Mouse (Mus musculus) stomach, embryonic 15.5 days (tissue): Measurements from ENCODE around the gene Cir1. TPM values are rescaled to one million over a fixed set of nuclear protein-coding genes. Genes with fewer than 3 reads are reported as not detected.

Experiments
- polyA plus RNA-seq: library from polyadenylated mRNA; unstranded; fragments of >200 nt; fragmentation: Nextera tagmentation; extraction: Ambion mirVana; gene quantifications from 2 replicates; pipeline ENCODE4 v1.2.1, GENCODE M21; 2015

Gene Cir1
- polyA plus RNA-seq, 1 experiment from 2014 or later = 24.6 TPM

Other genes starting within 250 kb of the Cir1 start
- gene Ola1, start 93.8 kb downstream of the Cir1 start, polyA plus RNA-seq = 77.3 and 81.4 TPM in 2 replicates
- gene Sp9, start 40.8 kb downstream of the Cir1 start, polyA plus RNA-seq = 0.03 TPM in 1 of 2 replicates, not detected in the other
- gene Scrn3, start 100 bp downstream of the Cir1 start, polyA plus RNA-seq = 15.0 and 15.3 TPM in 2 replicates
- gene Gpr155, start 73.9 kb upstream of the Cir1 start, polyA plus RNA-seq = 4.1 and 6.0 TPM in 2 replicates
- gene Wipf1, start 217.0 kb upstream of the Cir1 start, polyA plus RNA-seq = 6.9 and 7.6 TPM in 2 replicates